Mouse (Mus musculus): ENCODE measurements at regions not wholly inside any gene's neighbourhood (a gene's known extent, or its start where the extent isn't known, plus 50 kb on each side); places are given as distances from the start of the nearest gene placed in this dataset.
A peak's percentile ranks its signal among the peaks of the same experiment; 100 is the strongest.

GRCm38 (mm10) chr10:99891899-99892298 lies 123.5 kb upstream of the Kitl start:
- WGBS = 88% methylated on average over 3 of the region's 3 CpGs

GRCm38 (mm10) chr10:99881901-99882300 lies 122.4 kb upstream of the Csl start:
- no peak for ATAC-seq
- Histone ChIP-seq H3K9ac (replicated peaks) (no peak overlapping the region), H3K36me3 (no peaks in the 10 kb centered on the region), H3K4me2 (replicated peaks) (no peak overlapping the region), H3K4me1 (replicated peaks) (no peaks in the 10 kb centered on the region), H3K4me3 (replicated peaks) (no peak overlapping the region), H3K27me3 (no peaks in the 10 kb centered on the region), H3K27ac (no peak overlapping the region), H3K9me3 (no peaks in the 10 kb centered on the region)
- 88% methylated on average over 2 of the region's 2 CpGs for WGBS

More at GRCm38 (mm10) chr10:99891899-99892298, 123.5 kb upstream of the Kitl start:
- no peak overlapping the region for H3K27ac ChIP-seq
- H3K4me3 ChIP-seq (replicated peaks) = no peak overlapping the region
- H3K9ac ChIP-seq (replicated peaks) = no peak overlapping the region
- H3K36me3 ChIP-seq = no peaks in the 10 kb centered on the region
- no peak for ATAC-seq
- no peaks in the 10 kb centered on the region for H3K4me1 ChIP-seq (replicated peaks)
- H3K27me3 ChIP-seq = no peaks in the 10 kb centered on the region
- no peaks in the 10 kb centered on the region for H3K9me3 ChIP-seq
- H3K4me2 ChIP-seq (replicated peaks) = no peak overlapping the region

- Histone ChIP-seq H3K9me3 (no peaks in the 10 kb centered on the region), H3K4me2 (replicated peaks) (no peak overlapping the region), H3K27me3 (no peaks in the 10 kb centered on the region), H3K9ac (replicated peaks) (no peak overlapping the region), H3K27ac (no peak overlapping the region), H3K4me1 (replicated peaks) (no peaks in the 10 kb centered on the region), H3K4me3 (replicated peaks) (no peak overlapping the region), H3K36me3 (no peaks in the 10 kb centered on the region)
- no peak for ATAC-seq
- WGBS = 87% methylated on average over 5 of the region's 5 CpGs
Measured at GRCm38 (mm10) chr10:99879362-99879761, 119.9 kb upstream of the Csl start.

- Histone ChIP-seq H3K4me3 (replicated peaks) (no peak overlapping the region), H3K27me3 (no peaks in the 10 kb centered on the region), H3K4me1 (replicated peaks) (peaks cover 6% of the 10 kb centered on the region), H3K9ac (replicated peaks) (no peak overlapping the region), H3K4me2 (replicated peaks) (no peak overlapping the region), H3K9me3 (no peaks in the 10 kb centered on the region), H3K27ac (no peak overlapping the region), H3K36me3 (no peaks in the 10 kb centered on the region)
- WGBS = 87% methylated on average over 1 of the region's 1 CpGs
- ATAC-seq = no peak
Measured at GRCm38 (mm10) chr10:99864711-99865110, 105.3 kb upstream of the Csl start.

- no peaks in the 10 kb centered on the region for H3K9me3 ChIP-seq
- WGBS = 36% methylated on average over 10 of the region's 10 CpGs
- 0 out of 2 replicates have a peak, but pooled peaks have one; percentile 24 for ATAC-seq
- H3K27me3 ChIP-seq = no peaks in the 10 kb centered on the region
- H3K4me3 ChIP-seq (replicated peaks) = no peak overlapping the region
- H3K4me1 ChIP-seq (replicated peaks) = peaks cover 6% of the 10 kb centered on the region
- H3K36me3 ChIP-seq = no peaks in the 10 kb centered on the region
- H3K27ac ChIP-seq = no peak overlapping the region
- H3K4me2 ChIP-seq (replicated peaks) = no peak overlapping the region
- H3K9ac ChIP-seq (replicated peaks) = no peak overlapping the region
Measured at GRCm38 (mm10) chr10:99860322-99861089, 101.0 kb upstream of the Csl start.

- Histone ChIP-seq H3K36me3 (no peaks in the 10 kb centered on the region), H3K9me3 (no peaks in the 10 kb centered on the region), H3K4me1 (replicated peaks) (no peaks in the 10 kb centered on the region), H3K4me2 (replicated peaks) (no peak overlapping the region), H3K9ac (replicated peaks) (no peak overlapping the region), H3K27ac (no peak overlapping the region), H3K4me3 (replicated peaks) (no peak overlapping the region), H3K27me3 (no peaks in the 10 kb centered on the region)
- WGBS = 86% methylated on average over 5 of the region's 5 CpGs
- ATAC-seq = no peak
Measured at GRCm38 (mm10) chr10:99844110-99844509, 84.7 kb upstream of the Csl start.

- H3K9ac ChIP-seq (replicated peaks) = no peak overlapping the region
- H3K4me3 ChIP-seq (replicated peaks) = no peak overlapping the region
- no peaks in the 10 kb centered on the region for H3K36me3 ChIP-seq
- no peaks in the 10 kb centered on the region for H3K4me1 ChIP-seq (replicated peaks)
- no peak overlapping the region for H3K4me2 ChIP-seq (replicated peaks)
- no peaks in the 10 kb centered on the region for H3K27me3 ChIP-seq
- WGBS = 84% methylated on average over 10 of the region's 10 CpGs
- ATAC-seq = no peak
- H3K27ac ChIP-seq = no peak overlapping the region
- no peaks in the 10 kb centered on the region for H3K9me3 ChIP-seq
Measured at GRCm38 (mm10) chr10:99841167-99841843, 81.8 kb upstream of the Csl start.

- 88% methylated on average over 10 of the region's 10 CpGs for WGBS
Measured at GRCm38 (mm10) chr10:99840179-99840876, 80.9 kb upstream of the Csl start.

GRCm38 (mm10) chr10:99836835-99837412 lies 77.5 kb upstream of the Csl start:
- Histone ChIP-seq H3K9ac (replicated peaks) (no peak overlapping the region), H3K27ac (no peak overlapping the region), H3K4me3 (replicated peaks) (no peak overlapping the region), H3K4me1 (replicated peaks) (no peaks in the 10 kb centered on the region), H3K27me3 (no peaks in the 10 kb centered on the region), H3K4me2 (replicated peaks) (no peak overlapping the region), H3K36me3 (no peaks in the 10 kb centered on the region), H3K9me3 (no peaks in the 10 kb centered on the region)
- no peak for ATAC-seq
- 84% methylated on average over 5 of the region's 5 CpGs for WGBS

More at GRCm38 (mm10) chr10:99840179-99840876, 80.9 kb upstream of the Csl start:
- H3K4me2 ChIP-seq (replicated peaks) = no peak overlapping the region
- ATAC-seq = no peak
- H3K9ac ChIP-seq (replicated peaks) = no peak overlapping the region
- H3K4me1 ChIP-seq (replicated peaks) = no peaks in the 10 kb centered on the region
- H3K27me3 ChIP-seq = no peaks in the 10 kb centered on the region
- H3K9me3 ChIP-seq = no peaks in the 10 kb centered on the region
- H3K27ac ChIP-seq = no peak overlapping the region
- no peak overlapping the region for H3K4me3 ChIP-seq (replicated peaks)
- no peaks in the 10 kb centered on the region for H3K36me3 ChIP-seq

- no peak overlapping the region for H3K27ac ChIP-seq
Measured at GRCm38 (mm10) chr10:99834905-99835633, 75.6 kb upstream of the Csl start.

GRCm38 (mm10) chr10:99829974-99830373 lies 70.5 kb upstream of the Csl start:
- Histone ChIP-seq H3K9ac (replicated peaks) (no peak overlapping the region), H3K4me2 (replicated peaks) (no peak overlapping the region), H3K9me3 (no peaks in the 10 kb centered on the region), H3K27ac (no peak overlapping the region), H3K4me3 (replicated peaks) (no peak overlapping the region), H3K27me3 (no peaks in the 10 kb centered on the region), H3K36me3 (no peaks in the 10 kb centered on the region), H3K4me1 (replicated peaks) (no peaks in the 10 kb centered on the region)
- ATAC-seq = 0 out of 2 replicates have a peak, but pooled peaks have one; percentile 55
- 83% methylated on average over 3 of the region's 3 CpGs for WGBS

More at GRCm38 (mm10) chr10:99834905-99835633, 75.6 kb upstream of the Csl start:
- no peaks in the 10 kb centered on the region for H3K27me3 ChIP-seq
- no peaks in the 10 kb centered on the region for H3K9me3 ChIP-seq
- no peak for ATAC-seq
- 86% methylated on average over 4 of the region's 4 CpGs for WGBS
- no peaks in the 10 kb centered on the region for H3K4me1 ChIP-seq (replicated peaks)
- no peak overlapping the region for H3K9ac ChIP-seq (replicated peaks)
- H3K4me3 ChIP-seq (replicated peaks) = no peak overlapping the region
- no peak overlapping the region for H3K4me2 ChIP-seq (replicated peaks)
- H3K36me3 ChIP-seq = no peaks in the 10 kb centered on the region

Data from midbrain, embryonic 13.5 days (tissue).